Mouse (Mus musculus): ENCODE measurements at regions not wholly inside any gene's neighbourhood (a gene's known extent, or its start where the extent isn't known, plus 50 kb on each side); places are given as distances from the start of the nearest gene placed in this dataset.
"Not testable (repeated sequence)": the region's sequence is repeated elsewhere in the genome, so short reads cannot be mapped to it uniquely, and the experiment has no call there.

- POLR2A ChIA-PET, result interaction anchor here in 1 of 4 experiments (0.7 kb wide), 1 partner anchor 318 kb away, joined by 3 read pairs; no protein-coding TSS in a partner anchor
- CTCF ChIA-PET, result not testable (repeated sequence)
Measured at GRCm38 (mm10) chr10:38704762-38705130, 116.8 kb downstream of the Rfpl4b start.

GRCm38 (mm10) chr10:38703954-38704761, 117.4 kb downstream of the Rfpl4b start:
- ChIA-PET POLR2A (no interaction called here), CTCF (no interaction called here)

- POLR2A ChIA-PET, result no interaction called here
Measured at GRCm38 (mm10) chr10:38677453-38677852, 144.1 kb downstream of the Rfpl4b start.

GRCm38 (mm10) chr10:38668610-38669009, 153.0 kb downstream of the Rfpl4b start:
- ChIA-PET CTCF (no interaction called here), POLR2A (no interaction called here)

More at GRCm38 (mm10) chr10:38677453-38677852, 144.1 kb downstream of the Rfpl4b start:
- CTCF ChIA-PET, result no interaction called here

- CTCF ChIA-PET, result no interaction called here
- POLR2A ChIA-PET, result no interaction called here
Measured at GRCm38 (mm10) chr10:38667841-38668240, 153.7 kb downstream of the Rfpl4b start.

GRCm38 (mm10) chr10:38635695-38636094, 185.9 kb downstream of the Rfpl4b start:
- POLR2A ChIA-PET, result no interaction called here
- CTCF ChIA-PET, result no interaction called here

DNA sequence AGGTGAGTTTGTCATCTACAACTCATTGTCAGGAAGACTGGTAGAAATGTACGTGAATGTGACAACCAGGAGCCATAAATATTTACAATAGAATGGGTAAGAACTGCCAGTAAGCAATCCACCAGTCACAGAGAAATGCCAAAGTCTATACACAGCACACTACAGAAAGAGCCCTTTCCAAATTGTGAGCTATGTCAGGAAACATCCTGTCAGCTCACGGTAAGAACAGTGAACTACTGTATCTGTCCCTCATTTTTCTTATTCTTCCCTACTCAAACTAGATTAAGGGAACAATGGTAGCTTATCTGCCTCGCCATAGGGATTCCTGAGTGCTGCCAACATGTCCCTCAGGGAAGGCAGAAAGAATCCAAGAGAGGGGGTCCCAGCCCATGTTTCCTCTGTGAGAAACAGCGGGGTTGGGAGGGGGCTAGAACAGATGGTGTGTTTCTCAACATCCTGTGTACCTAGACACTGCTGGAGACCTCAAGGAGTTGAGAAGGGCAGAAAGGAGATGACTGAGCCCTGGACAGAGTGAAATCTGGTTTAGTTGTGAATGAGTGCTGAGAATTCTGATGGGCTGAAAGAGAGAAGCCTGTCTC, 191.6 kb downstream of the Rfpl4b start:
- CTCF ChIA-PET, result no interaction called here
- POLR2A ChIA-PET, result no interaction called here

GRCm38 (mm10) chr10:38623399-38623798, 198.2 kb downstream of the Rfpl4b start:
- ChIA-PET POLR2A (no interaction called here), CTCF (no interaction called here)

- ChIA-PET POLR2A (interaction anchor here in 1 of 4 experiments (0.6 kb wide), 1 partner anchor 13 kb away, joined by 3 read pairs; no protein-coding TSS in a partner anchor), CTCF (no interaction called here)
Measured at GRCm38 (mm10) chr10:38609606-38610510, 211.7 kb downstream of the Rfpl4b start.

DNA sequence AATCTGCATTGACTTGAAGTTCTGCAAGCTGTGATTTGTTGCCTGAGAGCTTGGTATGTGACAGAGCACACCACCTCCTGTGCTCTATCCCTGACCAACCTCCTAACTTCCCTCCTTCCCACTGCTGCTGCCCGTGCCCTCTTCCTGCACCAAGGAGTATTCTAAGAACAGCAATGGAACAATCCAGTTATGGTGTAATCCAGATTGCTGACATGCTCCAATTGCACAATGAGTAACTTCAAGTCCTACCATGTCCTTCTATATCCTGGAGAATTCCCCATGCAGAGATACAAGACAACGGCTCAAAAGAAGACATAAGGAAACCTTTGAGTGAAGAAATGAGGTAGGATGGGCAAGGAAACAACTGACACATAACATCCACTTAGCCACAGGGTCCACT, 235.5 kb downstream of the Rfpl4b start:
- ChIA-PET CTCF (no interaction called here), POLR2A (no interaction called here)

- ChIA-PET POLR2A (no interaction called here), CTCF (no interaction called here)
Measured at GRCm38 (mm10) chr10:38575726-38576125, 245.9 kb downstream of the Rfpl4b start.

DNA sequence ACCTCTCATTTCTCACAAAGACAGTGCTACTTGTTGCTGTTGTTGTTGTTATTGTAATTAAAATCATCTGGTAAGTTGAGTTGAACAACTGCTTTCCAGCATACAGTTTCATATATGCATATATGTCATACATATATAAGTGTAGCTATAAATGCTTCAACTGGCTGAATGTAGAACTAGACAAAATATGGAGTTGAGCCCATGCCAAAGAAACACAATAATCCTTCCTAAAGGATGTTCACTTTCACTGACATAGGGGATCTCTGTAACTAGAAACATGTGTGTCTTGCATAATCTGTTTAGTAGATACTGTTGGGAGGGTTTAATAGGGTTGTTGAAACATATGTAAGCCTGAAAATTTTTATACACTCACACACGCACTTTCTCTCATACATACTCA, 247.9 kb downstream of the Rfpl4b start:
- POLR2A ChIA-PET, result no interaction called here

DNA sequence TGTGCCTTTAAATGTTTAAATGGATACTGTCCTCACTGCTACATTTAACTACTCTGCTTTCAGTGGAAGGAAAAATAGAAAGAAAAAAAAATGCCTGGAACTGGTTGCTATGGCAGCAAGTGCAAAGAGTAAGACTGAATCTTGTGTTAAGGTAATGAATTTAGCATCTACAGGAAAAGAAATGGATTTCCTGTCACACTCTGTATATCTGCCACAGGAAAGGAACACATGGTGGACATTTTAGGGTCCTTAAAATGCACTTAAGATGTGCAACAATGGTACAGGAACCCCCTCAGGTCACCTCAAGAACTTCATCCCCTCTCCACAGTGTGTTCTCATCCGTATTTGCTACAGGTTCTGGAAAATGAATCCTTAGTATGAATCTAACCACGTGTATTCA, 248.4 kb downstream of the Rfpl4b start:
- ChIA-PET POLR2A (no interaction called here), CTCF (no interaction called here)

More for the DNA sequence above, 247.9 kb downstream of the Rfpl4b start:
- CTCF ChIA-PET, result no interaction called here

- CTCF ChIA-PET, result no interaction called here
- POLR2A ChIA-PET, result no interaction called here
Measured at GRCm38 (mm10) chr10:38567270-38567669, 254.3 kb downstream of the Rfpl4b start.

DNA sequence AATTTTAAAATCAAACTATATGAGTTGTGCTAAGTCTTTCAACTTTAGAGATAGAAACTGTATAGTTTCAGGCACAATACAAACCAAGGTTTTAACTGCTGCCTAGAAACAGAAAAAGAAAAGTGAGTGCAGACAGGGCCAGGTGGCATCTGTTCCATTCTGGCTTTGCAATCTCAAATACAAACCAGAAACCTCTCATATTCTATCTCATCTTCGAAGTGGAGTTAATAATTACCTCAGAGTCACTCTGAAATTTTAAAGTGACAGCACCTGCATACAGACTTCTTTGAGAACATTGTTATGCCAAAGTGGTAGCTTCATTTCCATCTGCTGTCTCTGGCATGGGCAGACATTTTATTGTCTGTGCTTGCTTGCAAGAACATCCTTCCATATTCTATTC, 255.2 kb downstream of the Rfpl4b start:
- POLR2A ChIA-PET, result no interaction called here
- CTCF ChIA-PET, result interaction anchor here in 1 of 4 experiments (0.7 kb wide), 1 partner anchor 8 kb away, joined by 3 read pairs; no protein-coding TSS in a partner anchor

DNA sequence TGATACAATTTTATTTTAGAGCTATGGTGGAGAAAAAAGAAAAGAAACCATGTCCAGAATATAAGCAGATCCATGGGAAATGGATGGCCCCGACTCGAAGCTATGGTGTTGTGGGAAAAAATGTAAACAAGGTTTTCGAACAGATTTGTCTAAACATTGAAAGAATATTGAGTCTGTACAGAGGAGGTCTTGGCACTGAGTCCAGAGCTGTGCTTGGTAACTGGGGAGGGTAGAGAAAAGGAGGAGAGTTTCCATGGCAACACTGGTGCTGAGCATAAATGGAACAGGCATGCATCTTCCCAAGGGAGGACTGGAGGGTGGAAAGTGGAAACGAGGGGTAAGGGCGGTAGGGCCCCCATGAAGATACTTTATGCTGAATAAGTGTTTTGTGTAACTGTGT, 266.5 kb downstream of the Rfpl4b start:
- CTCF ChIA-PET, result no interaction called here
- POLR2A ChIA-PET, result no interaction called here

GRCm38 (mm10) chr10:38553688-38554680, 267.6 kb downstream of the Rfpl4b start:
- CTCF ChIA-PET, result no interaction called here
- POLR2A ChIA-PET, result interaction anchor here in 1 of 4 experiments (0.6 kb wide), 1 partner anchor 43 kb away, joined by 4 read pairs; no protein-coding TSS in a partner anchor

- ChIA-PET POLR2A (interaction anchor here in 1 of 4 experiments (0.6 kb wide), 1 partner anchor 42 kb away, joined by 4 read pairs; no protein-coding TSS in a partner anchor), CTCF (no interaction called here)
Measured at GRCm38 (mm10) chr10:38553326-38553687, 268.3 kb downstream of the Rfpl4b start.

All from embryonic stem cell, embryonic (primary cell).